Mouse (Mus musculus): ENCODE results near the gene Zfp217.

Gene Zfp217

GRCm38 (mm10) chr2:170158251-170158650, 10.3 kb upstream of the Zfp217 start:
- no peak for DNase-seq

- DNase-seq: no peak
These were observed 9.6 kb upstream of the Zfp217 start for GRCm38 (mm10) chr2:170157280-170158200.

GRCm38 (mm10) chr2:170155089-170155740, 7.3 kb upstream of the Zfp217 start:
- DNase-seq: peak; percentile 72

- DNase-seq: no peak
These were observed 6.8 kb upstream of the Zfp217 start for GRCm38 (mm10) chr2:170154738-170155088.

- no peak for DNase-seq
These were observed 6.4 kb upstream of the Zfp217 start for GRCm38 (mm10) chr2:170154301-170154721.

- DNase-seq: peak; percentile 64
These were observed 5.7 kb upstream of the Zfp217 start for GRCm38 (mm10) chr2:170153421-170154271.

- DNase-seq: no peak
These were observed 5.0 kb upstream of the Zfp217 start for GRCm38 (mm10) chr2:170152856-170153255.

- no peak for DNase-seq
These were observed 4.3 kb upstream of the Zfp217 start for GRCm38 (mm10) chr2:170152036-170152686.

- DNase-seq: no peak
These were observed 3.6 kb upstream of the Zfp217 start for GRCm38 (mm10) chr2:170151470-170151869.

GRCm38 (mm10) chr2:170148828-170149227, 925 bp upstream of the Zfp217 start:
- DNase-seq: no peak

GRCm38 (mm10) chr2:170147170-170147569, 733 bp downstream of the Zfp217 start:
- no peak for DNase-seq

GRCm38 (mm10) chr2:170144343-170144742, 3.6 kb downstream of the Zfp217 start:
- no peak for DNase-seq

- no peak for DNase-seq
These were observed 4.0 kb downstream of the Zfp217 start for GRCm38 (mm10) chr2:170143861-170144260.

- DNase-seq: no peak
These were observed 5.4 kb downstream of the Zfp217 start for GRCm38 (mm10) chr2:170142542-170142941.

GRCm38 (mm10) chr2:170141481-170141880, 6.4 kb downstream of the Zfp217 start:
- no peak for DNase-seq

- no peak for DNase-seq
These were observed 8.4 kb downstream of the Zfp217 start for GRCm38 (mm10) chr2:170139411-170140046.

GRCm38 (mm10) chr2:170136928-170137327, 11.0 kb downstream of the Zfp217 start:
- no peak for DNase-seq

- DNase-seq: no peak
These were observed 12.1 kb downstream of the Zfp217 start for GRCm38 (mm10) chr2:170135820-170136219.

- no peak for DNase-seq
These were observed 13.7 kb downstream of the Zfp217 start for GRCm38 (mm10) chr2:170134026-170134690.

- DNase-seq: peak; percentile 75
These were observed 14.7 kb downstream of the Zfp217 start for GRCm38 (mm10) chr2:170133093-170133731.

GRCm38 (mm10) chr2:170132716-170133092, 15.2 kb downstream of the Zfp217 start:
- no peak for DNase-seq
